Mouse (Mus musculus) E14TG2a.4 (cell line): Measurements from ENCODE around the gene Alkal2.

Source experiments
- H3K27me3 ChIP-seq: 2 replicates; pipeline ENCODE4 v1.6.1; 2014; ENCODE audit warnings: low read length, control low read depth; ENCODE audit not compliant: insufficient read depth
- H3K36me3 ChIP-seq: 2 replicates; pipeline ENCODE4 v1.6.1; 2014; ENCODE audit warnings: low read length, control low read depth; ENCODE audit not compliant: insufficient read depth
- H3K4me1 ChIP-seq: replicated peaks from 2 replicates; pipeline ENCODE4 v1.6.1; 2014; ENCODE audit warnings: low read depth, low read length, control low read depth
- H3K4me3 ChIP-seq: replicated peaks from 2 replicates; pipeline ENCODE4 v1.5.1; 2014; ENCODE audit warnings: mild to moderate bottlenecking, low read length
- H3K9me3 ChIP-seq: 2 replicates; pipeline ENCODE4 v1.6.1; 2014; ENCODE audit warnings: low read length, control low read depth
- CTCF ChIP-seq: conservative IDR thresholded peaks from 2 replicates; pipeline ENCODE4 v1.5.1; 2014; ENCODE audit warnings: low read length
- NANOG ChIP-seq: IDR thresholded peaks from 2 replicates; pipeline ENCODE4 v1.6.1; 2014; ENCODE audit warnings: borderline replicate concordance, low read length, mixed read lengths
- POU5F1 ChIP-seq: IDR thresholded peaks from 2 replicates; pipeline ENCODE4 v1.6.1; 2014; ENCODE audit warnings: low read length, borderline replicate concordance

The Alkal2 gene

DNA sequence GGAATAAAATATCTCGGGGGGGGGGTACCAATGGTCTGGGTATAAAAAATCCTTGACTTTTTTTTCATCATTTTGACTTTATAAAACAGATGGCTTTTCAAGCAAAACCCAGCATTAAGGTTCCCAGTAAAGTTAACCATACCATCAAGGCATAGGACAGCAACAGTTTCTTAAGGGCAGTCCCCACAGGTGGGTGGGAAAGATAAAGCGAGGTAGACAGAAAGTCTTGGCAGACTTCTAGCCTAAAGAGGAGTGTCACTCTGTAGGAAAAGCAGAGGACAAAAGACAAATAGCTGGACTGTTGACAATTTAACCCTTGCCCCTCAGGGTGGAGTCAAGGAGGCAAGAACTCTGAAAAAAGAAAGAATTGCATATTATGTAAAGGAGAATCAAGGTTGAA, 25.8 kb downstream of the Alkal2 start:
- H3K36me3 ChIP-seq, result peaks cover 13% of the 10 kb centered on the region
- no peaks in the 10 kb centered on the region for H3K9me3 ChIP-seq
- peaks cover 16% of the 10 kb centered on the region for H3K4me1 ChIP-seq
- H3K27me3 ChIP-seq, result peaks cover 4% of the 10 kb centered on the region; the same call in 1 of the 2 replicates
- no peak for TF ChIP-seq POU5F1
- no peak for TF ChIP-seq CTCF
- no peak for TF ChIP-seq NANOG
- no peak overlapping the region for H3K4me3 ChIP-seq

DNA sequence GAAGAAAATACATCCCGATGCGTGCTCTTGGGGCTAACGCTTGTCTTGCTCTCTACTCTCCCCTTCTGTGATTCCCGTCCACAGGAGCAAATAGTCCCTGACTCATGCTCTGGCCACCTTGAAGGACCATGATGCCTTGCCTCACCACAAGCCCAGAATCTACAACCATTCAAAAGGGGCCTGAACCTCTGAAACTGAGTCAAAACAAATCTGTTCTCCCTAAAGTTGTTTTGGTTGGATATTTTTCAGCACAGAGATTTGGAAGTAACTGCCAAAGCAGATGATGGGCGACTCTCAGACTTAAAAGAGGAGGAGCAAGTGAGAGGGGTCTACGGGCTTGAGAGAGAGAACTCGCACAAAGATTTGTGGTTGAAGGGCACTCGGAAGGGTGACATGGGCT, 26.7 kb downstream of the Alkal2 start:
- Histone ChIP-seq H3K9me3 (no peaks in the 10 kb centered on the region), H3K4me1 (peaks cover 16% of the 10 kb centered on the region), H3K4me3 (peak overlapping the region; percentile 93), H3K27me3 (peaks cover 4% of the 10 kb centered on the region; the same call in 1 of the 2 replicates), H3K36me3 (0 out of 2 replicates have a peak, but pooled peaks cover 5% of the 10 kb centered on the region)
- TF ChIP-seq CTCF (no peak), POU5F1 (no peak), NANOG (no peak)

GRCm38 (mm10) chr12:30911261-30912047, 27.3 kb downstream of the Alkal2 start, which contains the start of the genes Acp1 and Sh3yl1:
Gene Acp1 (minus strand): TSS chr12:30911589.
Gene Sh3yl1 (plus strand): TSS chr12:30911668.
- peak within 1 kb of the TSS; percentile 93 for H3K4me3 ChIP-seq
- H3K9me3 ChIP-seq, result no peaks in the 10 kb centered on the region
- H3K36me3 ChIP-seq, result 0 out of 2 replicates have a peak, but pooled peaks cover 5% of the 10 kb centered on the region
- no peak for TF ChIP-seq CTCF
- no peak for TF ChIP-seq NANOG
- TF ChIP-seq POU5F1, result no peak
- peaks cover 4% of the 10 kb centered on the region; the same call in 1 of the 2 replicates for H3K27me3 ChIP-seq
- H3K4me1 ChIP-seq, result peaks cover 16% of the 10 kb centered on the region

GRCm38 (mm10) chr12:30912048-30912381, 27.9 kb downstream of the Alkal2 start:
- H3K27me3 ChIP-seq, result peaks cover 4% of the 10 kb centered on the region; the same call in 1 of the 2 replicates
- TF ChIP-seq NANOG, result no peak
- TF ChIP-seq CTCF, result no peak
- no peak for TF ChIP-seq POU5F1
- H3K36me3 ChIP-seq, result 0 out of 2 replicates have a peak, but pooled peaks cover 5% of the 10 kb centered on the region
- H3K4me1 ChIP-seq, result peaks cover 16% of the 10 kb centered on the region
- peak overlapping the region; percentile 93 for H3K4me3 ChIP-seq
- H3K9me3 ChIP-seq, result no peaks in the 10 kb centered on the region

DNA sequence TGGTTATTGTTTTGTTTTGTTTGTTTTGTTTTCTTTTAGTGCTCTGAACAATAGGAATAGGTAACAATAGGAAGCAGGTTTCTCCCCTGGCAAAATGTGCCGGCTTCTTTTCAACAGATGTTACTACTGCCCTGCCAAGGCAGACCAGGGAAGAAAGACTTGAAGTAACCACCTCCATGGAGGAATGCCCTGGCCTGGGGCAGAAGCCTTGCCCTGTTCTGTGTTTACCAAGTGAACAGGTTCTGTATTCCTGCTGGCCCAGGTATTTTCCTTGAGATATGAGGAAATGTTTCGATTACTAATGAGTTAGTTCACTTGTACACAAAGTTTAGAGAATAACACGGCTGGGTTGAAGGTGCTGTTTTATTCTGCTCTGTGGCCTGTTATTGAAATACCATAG, 28.7 kb downstream of the Alkal2 start:
- 0 out of 2 replicates have a peak, but pooled peaks cover 5% of the 10 kb centered on the region for H3K36me3 ChIP-seq
- TF ChIP-seq NANOG (no peak), CTCF (no peak), POU5F1 (no peak)

DNA sequence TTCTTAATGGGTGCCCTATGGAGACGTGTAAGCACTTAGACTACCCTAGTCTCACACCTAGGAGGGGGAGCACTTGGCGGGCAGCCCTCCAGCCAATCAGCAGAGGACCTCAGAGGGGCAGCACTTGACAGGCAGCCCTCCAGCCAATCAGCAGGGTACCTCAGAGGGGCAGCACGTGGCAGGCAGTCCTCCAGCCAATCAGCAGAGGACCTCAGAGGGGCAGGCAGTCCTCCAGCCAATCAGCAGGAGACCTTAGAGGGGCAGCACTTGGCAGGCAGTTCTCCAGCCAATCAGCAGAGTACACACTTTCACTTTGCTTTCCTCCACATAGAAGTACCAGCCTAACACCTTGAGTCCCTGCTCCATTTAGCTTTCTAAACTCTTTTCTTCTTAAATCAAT, 38.3 kb downstream of the Alkal2 start:
- no peak for TF ChIP-seq POU5F1
- no peak for TF ChIP-seq CTCF
- no peak for TF ChIP-seq NANOG
- H3K4me1 ChIP-seq, result no peaks in the 10 kb centered on the region

More for the DNA sequence above, 28.7 kb downstream of the Alkal2 start:
- H3K27me3 ChIP-seq, result peaks cover 4% of the 10 kb centered on the region; the same call in 1 of the 2 replicates
- no peaks in the 10 kb centered on the region for H3K9me3 ChIP-seq
- H3K4me3 ChIP-seq, result no peak overlapping the region
- peaks cover 16% of the 10 kb centered on the region for H3K4me1 ChIP-seq

DNA sequence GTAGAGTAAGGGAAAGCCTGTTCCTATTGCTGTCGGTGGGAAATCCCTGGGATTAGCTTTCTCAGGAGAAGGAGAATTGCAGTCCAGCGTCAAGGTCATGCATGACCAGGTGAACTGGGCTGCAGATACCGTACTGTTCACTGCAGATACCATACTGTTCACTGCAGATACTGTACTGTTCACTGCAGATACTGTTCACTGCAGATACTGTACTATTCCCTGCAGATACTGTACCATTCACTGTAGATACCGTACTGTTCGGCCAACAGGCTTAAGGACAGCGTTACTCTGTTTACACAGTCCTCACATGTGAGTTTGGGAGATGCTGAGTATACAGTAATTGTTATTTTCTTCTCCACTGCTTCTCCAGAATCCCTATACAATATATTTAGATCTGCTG, 44.1 kb downstream of the Alkal2 start:
- H3K4me1 ChIP-seq, result no peaks in the 10 kb centered on the region
- TF ChIP-seq NANOG, result no peak
- no peak overlapping the region for H3K4me3 ChIP-seq
- H3K9me3 ChIP-seq, result no peaks in the 10 kb centered on the region
- H3K27me3 ChIP-seq, result no peaks in the 10 kb centered on the region
- no peaks in the 10 kb centered on the region for H3K36me3 ChIP-seq

More for the DNA sequence above, 38.3 kb downstream of the Alkal2 start:
- no peak overlapping the region for H3K4me3 ChIP-seq
- H3K36me3 ChIP-seq, result no peaks in the 10 kb centered on the region
- no peaks in the 10 kb centered on the region for H3K9me3 ChIP-seq
- H3K27me3 ChIP-seq, result peaks cover 6% of the 10 kb centered on the region; the same call in 1 of the 2 replicates

DNA sequence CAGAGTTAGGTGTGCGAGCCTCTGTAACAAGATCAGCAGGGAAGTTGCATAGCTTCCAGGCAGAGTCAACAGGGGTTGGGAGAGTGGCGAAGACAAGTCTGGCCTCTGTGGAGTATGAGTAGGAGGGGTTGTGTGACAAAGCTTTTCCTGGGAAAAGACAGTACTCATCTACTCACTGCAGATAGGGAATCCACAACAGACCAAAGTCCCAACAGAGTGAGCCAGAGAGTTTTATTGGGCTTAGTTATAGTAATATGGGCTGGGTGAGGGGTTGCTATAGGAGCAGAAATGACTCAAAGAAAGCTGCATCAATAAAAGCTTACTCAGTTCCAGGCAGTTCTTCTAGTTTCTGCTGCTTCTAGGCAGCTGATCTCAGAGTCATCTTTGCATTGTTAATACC, 49.2 kb downstream of the Alkal2 start:
- no peaks in the 10 kb centered on the region for H3K4me1 ChIP-seq

More for the DNA sequence above, 49.2 kb downstream of the Alkal2 start:
- Histone ChIP-seq H3K36me3 (no peaks in the 10 kb centered on the region), H3K27me3 (no peaks in the 10 kb centered on the region), H3K4me3 (no peak overlapping the region), H3K9me3 (no peaks in the 10 kb centered on the region)
- TF ChIP-seq POU5F1 (no peak), CTCF (no peak), NANOG (no peak)
